Mouse (Mus musculus): ENCODE results near the gene Ankrd39.
A peak's percentile ranks its signal among the peaks of the same experiment; 100 is the strongest.
"Not testable (repeated sequence)": the region's sequence is repeated elsewhere in the genome, so short reads cannot be mapped to it uniquely, and the experiment has no call there.

Gene Ankrd39

GRCm38 (mm10) chr1:36551904-36552303 lies 4.7 kb upstream of the Ankrd39 start:
- DNase-seq, result no peak

GRCm38 (mm10) chr1:36550075-36550863 lies 3.0 kb upstream of the Ankrd39 start:
- DNase-seq, result no peak

DNA sequence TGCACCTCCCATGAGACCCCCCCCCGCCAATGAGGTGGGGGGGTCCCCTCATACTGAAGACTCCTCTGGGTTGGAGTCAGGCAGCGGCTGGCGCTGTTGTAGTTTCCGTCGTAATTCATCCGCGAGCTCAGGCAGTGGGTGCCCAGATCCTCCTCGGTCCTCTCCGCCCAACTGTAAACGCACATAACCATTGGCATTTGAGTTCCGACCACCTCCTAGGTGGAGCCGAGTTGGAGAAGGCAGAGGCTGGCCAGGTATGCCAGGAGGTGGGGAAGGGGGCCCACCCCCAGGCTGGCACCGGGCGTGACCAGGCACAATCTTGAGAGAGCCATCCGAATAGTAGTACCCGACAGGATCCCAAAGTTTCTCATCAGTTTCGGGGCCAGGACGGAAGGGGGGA lies 2.2 kb upstream of the Ankrd39 start:
- no peak for DNase-seq

DNA sequence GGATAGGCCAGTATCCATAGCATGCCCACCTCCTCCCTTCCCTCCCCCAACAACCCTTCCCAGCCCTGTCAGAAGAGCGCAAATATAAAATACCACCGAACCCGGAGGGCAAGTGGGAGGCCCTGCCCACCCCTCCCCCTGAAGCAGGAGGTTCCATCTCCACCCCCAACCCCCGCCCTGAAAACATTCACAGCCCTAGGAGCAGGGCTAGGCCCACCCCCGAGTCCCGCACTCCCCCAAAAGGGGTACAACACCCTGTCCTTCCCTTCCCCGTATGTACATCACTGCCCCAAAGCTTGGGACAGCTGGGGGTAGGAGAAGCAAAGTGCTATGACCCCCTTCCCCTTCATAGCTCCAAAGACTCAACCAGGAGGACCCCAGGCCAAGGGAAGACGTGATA lies 1.5 kb upstream of the Ankrd39 start:
- no peak for DNase-seq

DNA sequence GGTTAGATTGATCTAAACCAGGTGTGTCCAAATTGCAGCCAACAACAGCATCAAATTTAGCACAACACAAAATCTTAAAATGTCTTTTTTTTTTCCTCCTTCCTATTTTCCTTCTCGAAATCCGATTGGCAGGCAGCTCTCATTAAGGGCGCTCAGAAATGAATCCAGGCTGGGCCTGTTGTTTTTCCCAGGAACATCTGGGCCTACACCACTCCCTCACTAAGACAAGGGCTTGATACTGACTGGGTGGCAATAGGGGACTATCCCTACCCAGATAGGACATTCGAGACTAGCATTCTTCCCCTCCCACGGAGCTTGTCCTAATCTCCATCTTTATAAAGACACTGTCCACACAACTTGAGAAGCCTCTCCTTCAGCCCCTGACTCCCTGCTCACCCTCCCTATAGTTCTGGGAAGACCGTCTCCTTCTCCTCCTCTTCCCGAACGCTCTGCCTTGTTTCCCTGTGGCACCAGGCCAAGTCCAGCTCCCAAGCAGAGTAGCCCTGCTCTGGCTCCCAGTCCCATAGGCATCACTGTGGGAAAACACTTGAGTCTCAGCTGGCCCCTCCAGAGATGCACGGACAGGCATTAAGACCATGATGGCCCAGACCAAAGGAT lies 845 bp upstream of the Ankrd39 start:
- DNase-seq, result peak; percentile 69 to 74

DNA sequence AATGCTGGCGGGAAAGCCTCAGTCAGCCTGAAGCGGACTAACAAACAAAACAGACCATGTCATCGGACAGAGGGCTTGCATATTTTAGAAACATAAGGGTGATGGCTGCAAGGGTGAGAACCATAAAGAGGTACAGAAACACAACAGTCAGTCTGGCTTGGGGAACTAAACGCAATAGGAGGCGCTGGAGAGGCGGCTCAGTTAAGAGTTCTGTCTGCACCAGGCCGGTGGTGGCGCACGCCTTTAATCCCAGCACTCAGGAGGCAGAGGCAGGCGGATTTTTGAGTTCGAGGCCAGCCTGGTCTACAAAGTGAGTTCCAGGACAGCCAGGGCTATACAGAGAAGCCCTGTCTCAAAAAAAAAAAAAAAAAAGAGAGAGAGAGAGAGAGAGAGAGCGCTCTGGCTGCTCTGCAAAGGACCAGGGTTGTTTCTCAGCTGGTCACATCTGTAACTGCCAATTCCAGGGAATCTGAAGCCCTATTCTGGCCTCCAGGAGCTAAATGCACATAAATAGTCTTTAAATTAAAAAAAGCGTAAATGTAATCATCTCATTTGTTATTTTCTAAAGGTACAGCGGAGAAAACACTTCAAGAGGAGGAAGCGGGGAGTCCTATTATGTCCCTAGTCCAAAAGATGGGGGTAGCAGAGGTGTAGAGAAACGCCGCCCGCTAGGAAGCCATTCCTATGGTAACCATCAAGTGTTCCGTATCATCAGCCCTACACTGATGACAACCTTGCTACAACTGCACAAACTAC lies 1.2 kb downstream of the Ankrd39 start:
- DNase-seq, result peak in 1 of 2 experiments; percentile 46

GRCm38 (mm10) chr1:36545382-36545781 lies 1.9 kb downstream of the Ankrd39 start:
- DNase-seq, result no peak

GRCm38 (mm10) chr1:36542925-36543324 lies 4.3 kb downstream of the Ankrd39 start:
- no peak for DNase-seq

DNA sequence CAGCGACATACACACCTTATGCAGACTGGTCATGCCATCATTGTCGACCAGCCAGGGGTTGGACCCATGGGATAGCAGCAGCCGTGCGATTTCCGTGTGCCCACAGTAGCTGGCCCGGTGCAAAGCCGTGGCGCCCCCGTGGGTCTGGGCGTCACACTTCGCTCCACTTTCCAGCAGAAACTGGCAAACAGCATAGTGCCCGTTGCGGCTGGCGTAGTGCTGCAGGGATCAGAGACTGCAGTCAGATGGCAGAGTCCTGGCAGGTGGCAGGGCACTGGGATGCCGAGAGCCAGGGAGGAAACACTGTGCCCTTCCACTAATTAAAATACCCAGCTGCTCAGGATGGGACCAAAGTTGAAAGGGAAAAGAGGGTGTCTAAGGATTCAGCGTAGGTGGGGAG lies 5.4 kb downstream of the Ankrd39 start:
- no peak for DNase-seq

DNA sequence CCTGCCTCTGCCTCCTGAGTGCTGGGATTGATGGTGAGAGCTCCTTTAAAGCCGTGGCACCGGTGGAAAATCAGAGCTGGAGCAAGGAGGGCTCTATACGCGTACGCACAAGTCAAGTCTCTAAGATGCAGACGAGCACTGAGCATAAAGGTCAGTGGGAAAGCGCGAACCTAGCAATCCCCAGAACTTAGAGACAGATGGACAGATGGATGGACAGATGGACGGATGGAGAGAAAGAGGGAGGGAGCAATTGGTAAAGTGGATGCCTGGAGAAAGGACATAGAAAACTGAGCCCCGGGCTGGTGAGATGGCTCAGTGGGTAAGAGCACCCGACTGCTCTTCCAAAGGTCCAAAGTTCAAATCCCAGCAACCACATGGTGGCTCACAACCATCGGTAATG lies 6.4 kb downstream of the Ankrd39 start:
- DNase-seq, result no peak

GRCm38 (mm10) chr1:36540132-36540531 lies 7.1 kb downstream of the Ankrd39 start:
- no peak for DNase-seq

DNA sequence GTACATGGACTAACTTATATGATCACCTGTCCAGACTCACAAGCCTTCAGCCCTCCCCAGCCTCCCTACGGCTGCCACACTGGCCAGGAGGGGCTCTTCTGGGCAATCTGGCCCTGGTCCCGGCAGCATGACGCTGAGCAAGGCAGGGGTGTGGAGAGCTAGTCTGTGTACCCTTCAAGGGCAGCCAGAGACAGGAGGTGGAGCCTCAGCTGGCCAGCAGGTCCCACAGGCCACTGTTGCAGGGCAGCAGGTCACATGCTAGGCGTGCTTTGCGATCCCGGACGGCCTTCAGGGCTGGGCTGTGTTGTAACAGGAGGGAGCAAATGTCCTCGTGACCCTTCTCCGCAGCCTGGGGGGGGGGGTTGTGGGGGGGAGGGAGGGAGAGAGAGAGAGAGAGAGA lies 8.1 kb downstream of the Ankrd39 start, which contains the start of gene Gm42417:
Gene Gm42417, minus strand, starts transcription at position 244 of the 400 bp plus-strand sequence.
- peak; percentile 88 to 98 for DNase-seq

- DNase-seq, result no peak
Measured at GRCm38 (mm10) chr1:36538727-36539126, 8.5 kb downstream of the Ankrd39 start.

- DNase-seq, result not testable (repeated sequence)
Measured at GRCm38 (mm10) chr1:36536783-36537182, 10.5 kb downstream of the Ankrd39 start, which contains the start of gene Ankrd23. Ankrd23 (minus strand) TSS chr1:36536883.

GRCm38 (mm10) chr1:36536397-36536728 lies 10.9 kb downstream of the Ankrd39 start:
- DNase-seq, result no peak

GRCm38 (mm10) chr1:36535477-36536396 lies 11.5 kb downstream of the Ankrd39 start:
- DNase-seq, result peak in 1 of 2 experiments; percentile 65

DNA sequence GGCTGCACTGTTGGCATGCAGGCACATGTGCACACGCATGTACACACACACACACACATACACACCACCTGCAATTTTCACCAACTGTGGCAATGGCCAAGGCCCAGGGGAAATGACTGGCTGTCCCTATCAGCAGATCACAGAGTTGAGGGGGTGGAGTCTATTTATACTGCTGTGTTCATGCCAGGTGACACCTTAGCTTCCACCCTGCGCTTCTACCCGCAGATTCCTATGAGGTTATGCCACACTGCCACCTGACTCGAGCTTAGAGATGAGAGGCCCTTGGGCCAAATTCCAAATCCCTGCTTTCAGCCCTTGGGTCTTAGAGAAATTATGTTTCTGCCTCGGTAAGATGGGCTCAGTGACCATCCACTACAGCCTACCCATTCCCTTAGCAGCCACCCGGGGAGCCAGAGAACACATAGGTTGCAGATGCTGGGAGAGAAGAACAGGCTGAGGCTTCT lies 12.6 kb downstream of the Ankrd39 start:
- peak in 1 of 2 experiments; percentile 60 for DNase-seq

DNA sequence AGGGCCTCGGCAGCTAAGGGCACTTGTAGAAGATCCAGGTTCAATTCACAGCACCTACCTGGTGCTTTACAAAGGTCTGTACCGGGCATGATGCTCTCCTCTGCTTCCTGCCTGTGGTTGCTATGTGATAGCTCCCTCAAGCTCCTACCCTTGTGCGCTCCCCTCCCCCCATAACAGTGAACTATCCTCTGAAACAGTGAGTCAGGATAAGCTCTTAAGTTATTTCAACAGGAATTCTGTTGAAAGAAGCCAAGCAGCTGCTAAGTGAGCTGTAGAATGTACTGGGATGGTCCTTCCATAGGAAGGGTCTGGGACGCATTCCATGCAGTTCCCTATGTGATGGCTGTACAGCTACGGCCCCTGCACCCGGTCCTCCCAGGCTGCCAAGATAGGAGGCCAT lies 13.7 kb downstream of the Ankrd39 start:
- DNase-seq, result no peak

DNA sequence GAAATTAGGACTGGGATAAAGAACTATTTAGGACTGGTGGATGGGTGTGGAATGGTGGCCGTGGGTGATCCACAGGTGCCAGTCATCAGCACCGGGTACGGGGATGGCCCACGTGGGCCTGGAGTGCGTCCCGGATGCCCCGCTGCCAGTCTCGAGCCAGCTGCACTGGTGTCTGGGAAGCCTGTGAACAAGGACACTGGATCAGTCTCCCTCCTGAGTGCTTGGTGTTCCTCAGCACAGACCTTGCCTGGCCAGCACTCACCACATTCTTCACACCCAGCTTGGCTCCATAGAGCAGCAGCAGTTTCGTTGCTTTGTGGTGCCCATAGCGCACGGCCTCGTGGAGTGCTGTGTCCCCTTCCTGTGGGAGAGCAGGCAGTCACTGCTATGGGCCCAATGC lies 15.8 kb downstream of the Ankrd39 start:
- no peak for DNase-seq

- no peak for DNase-seq
Measured at GRCm38 (mm10) chr1:36530962-36531361, 16.3 kb downstream of the Ankrd39 start.

- DNase-seq, result peak in 1 of 2 experiments; percentile 30
Measured at GRCm38 (mm10) chr1:36530485-36530884, 16.8 kb downstream of the Ankrd39 start.

DNA sequence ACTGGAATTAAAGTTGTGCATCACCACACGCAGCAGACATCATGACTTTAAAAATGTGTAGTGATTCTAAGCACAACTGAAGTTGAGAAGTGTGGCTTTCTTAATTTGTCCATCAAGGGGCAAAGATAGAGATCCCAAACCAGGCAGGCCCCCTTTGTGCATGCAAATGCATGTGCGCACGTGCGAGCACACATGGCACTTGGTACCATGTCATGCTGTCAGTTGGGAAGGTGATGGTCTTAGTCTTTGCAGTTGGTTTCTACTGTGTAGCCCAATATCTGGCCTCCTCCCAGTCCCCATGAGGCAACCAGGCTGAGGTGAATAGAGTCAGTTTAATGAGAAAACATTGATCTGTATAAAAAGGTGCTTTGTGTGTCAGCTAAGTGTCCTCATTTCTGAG lies 17.4 kb downstream of the Ankrd39 start:
- DNase-seq, result no peak
